Mouse (Mus musculus) midbrain, embryonic 16.5 days (tissue): ENCODE data around the gene Uba7. TPM values are rescaled to one million over a fixed set of nuclear protein-coding genes. Genes with fewer than 3 reads are reported as not detected.

Experiments used
- ATAC-seq: fragments of 200-750 bp; cut with Nextera tagmentation; 2 replicates; pipeline ENCODE4 v1.8.0; 2017; ENCODE audit warnings: moderate TSS enrichment
- H3K27ac ChIP-seq: fragments of 300-500 bp; sonication (generic); 2 replicates; pipeline ENCODE4 v1.5.1; 2014; ENCODE audit warnings: mild to moderate bottlenecking, low read length, mixed read lengths
- H3K27me3 ChIP-seq: fragments of 300-500 bp; sonication (generic); 2 replicates; pipeline ENCODE4 v1.6.1; 2014; ENCODE audit warnings: low read depth, low read length, mixed read lengths; ENCODE audit not compliant: control insufficient read depth, insufficient read depth
- H3K36me3 ChIP-seq: fragments of 300-500 bp; sonication (generic); 2 replicates; pipeline ENCODE4 v1.6.1; 2014; ENCODE audit warnings: mild to moderate bottlenecking, low read length, moderate library complexity, mixed read lengths; ENCODE audit not compliant: control insufficient read depth, insufficient read depth
- H3K4me1 ChIP-seq: fragments of 300-500 bp; sonication (generic); 2 replicates; pipeline ENCODE4 v1.6.1; 2014; ENCODE audit warnings: mild to moderate bottlenecking, low read length, mixed read lengths; ENCODE audit not compliant: control insufficient read depth, insufficient read depth
- H3K4me2 ChIP-seq: fragments of 300-500 bp; sonication (generic); 2 replicates; pipeline ENCODE4 v1.6.1; 2014; ENCODE audit warnings: mild to moderate bottlenecking, low read length, mixed read lengths
- H3K4me3 ChIP-seq: fragments of 300-500 bp; sonication (generic); 2 replicates; pipeline ENCODE4 v1.5.1; 2014; ENCODE audit warnings: low read depth, mild to moderate bottlenecking, low read length, moderate library complexity, mixed read lengths
- H3K9ac ChIP-seq: fragments of 300-500 bp; sonication (generic); 2 replicates; pipeline ENCODE4 v1.6.1; 2014; ENCODE audit warnings: low read depth, low read length, mixed read lengths
- H3K9me3 ChIP-seq: fragments of 300-500 bp; sonication (generic); replicated peaks from 2 replicates; pipeline ENCODE4 v1.6.1; 2014; ENCODE audit warnings: mild to moderate bottlenecking, low read length, mixed read lengths; ENCODE audit not compliant: control insufficient read depth, poor library complexity, severe bottlenecking
- WGBS: fragments of 180-500 bp; shearing (Covaris S2); extraction: QIAGEN DNeasy Blood & Tissue Kit; methylation state at CpG from one replicate; pipeline ENCODE4 v1.1.7; 2014; 5-methylcytosine and 5-hydroxymethylcytosine counted together
- polyA plus RNA-seq: library from polyadenylated mRNA; unstranded; fragments of >200 nt; fragmentation: Nextera tagmentation; extraction: Ambion mirVana; gene quantifications from 2 replicates; pipeline ENCODE4 v1.2.1, GENCODE M21; 2015

Gene Uba7
- 3.7 and 4.7 TPM in 2 replicates for polyA plus RNA-seq

- no peak within 1 kb of the TSS for H3K27ac ChIP-seq
- H3K36me3 ChIP-seq = 0 out of 2 replicates have a peak, but pooled peaks cover 2% of the 10 kb centered on the region
- H3K4me3 ChIP-seq = no peak within 1 kb of the TSS
- no peaks in the 10 kb centered on the region for H3K9me3 ChIP-seq
- no peaks in the 10 kb centered on the region for H3K4me1 ChIP-seq
- no peak within 1 kb of the TSS for H3K4me2 ChIP-seq
- 73% methylated on average over 12 of the region's 12 CpGs for WGBS
- no peak for ATAC-seq
- H3K9ac ChIP-seq = no peak within 1 kb of the TSS
- no peaks in the 10 kb centered on the region for H3K27me3 ChIP-seq
Measured at GRCm38 (mm10) chr9:107975399-107976386, at the start of gene Uba7. Uba7 (plus strand) TSS chr9:107975505.

GRCm38 (mm10) chr9:107926920-107927420, 48.3 kb upstream of the Uba7 start:
- Histone ChIP-seq H3K27me3 (no peaks in the 10 kb centered on the region), H3K27ac (no peak overlapping the region), H3K9me3 (no peaks in the 10 kb centered on the region), H3K4me2 (no peak overlapping the region), H3K4me1 (peaks cover 18% of the 10 kb centered on the region), H3K4me3 (no peak overlapping the region), H3K9ac (no peak overlapping the region), H3K36me3 (no peaks in the 10 kb centered on the region)
- ATAC-seq = no peak
- 69% methylated on average over 9 of the region's 9 CpGs for WGBS

- Histone ChIP-seq H3K9ac (no peak overlapping the region), H3K9me3 (no peaks in the 10 kb centered on the region), H3K27me3 (no peaks in the 10 kb centered on the region), H3K4me3 (no peak overlapping the region), H3K4me1 (peaks cover 18% of the 10 kb centered on the region), H3K4me2 (no peak overlapping the region), H3K36me3 (no peaks in the 10 kb centered on the region), H3K27ac (no peak overlapping the region)
- WGBS = 92% methylated on average over 5 of the region's 5 CpGs
- ATAC-seq = no peak
Measured at GRCm38 (mm10) chr9:107927749-107928148, 47.6 kb upstream of the Uba7 start.

DNA sequence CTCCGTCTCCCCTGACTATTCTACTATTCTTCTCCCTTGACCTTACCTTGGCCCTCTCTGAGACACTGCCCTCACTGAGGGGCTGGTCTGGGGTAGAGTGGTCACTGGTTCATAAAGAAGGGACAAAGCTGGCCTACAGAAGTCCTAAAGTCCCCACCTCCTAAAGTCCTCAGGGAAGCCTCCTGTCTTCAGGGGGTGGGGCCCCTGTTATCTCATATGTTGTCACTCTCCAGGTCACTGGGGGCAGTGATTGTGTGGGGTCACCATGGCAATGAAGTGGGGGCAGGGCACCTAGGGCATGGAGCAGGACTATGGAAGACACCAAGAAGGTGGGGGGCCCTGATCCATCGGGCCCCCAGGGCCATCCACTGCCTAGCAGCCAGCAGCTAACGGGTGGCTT, 47.1 kb upstream of the Uba7 start, which contains the start of gene Actl11:
Actl11 (plus strand) TSS at position 301 of the 400 bp plus-strand sequence.
- no peaks in the 10 kb centered on the region for H3K27me3 ChIP-seq
- no peak within 1 kb of the TSS for H3K4me2 ChIP-seq
- 72% methylated on average over 3 of the region's 3 CpGs for WGBS
- H3K9me3 ChIP-seq = no peaks in the 10 kb centered on the region
- no peaks in the 10 kb centered on the region for H3K36me3 ChIP-seq
- no peak for ATAC-seq
- peaks cover 18% of the 10 kb centered on the region for H3K4me1 ChIP-seq
- no peak within 1 kb of the TSS for H3K4me3 ChIP-seq
- no peak within 1 kb of the TSS for H3K27ac ChIP-seq
- H3K9ac ChIP-seq = no peak within 1 kb of the TSS

DNA sequence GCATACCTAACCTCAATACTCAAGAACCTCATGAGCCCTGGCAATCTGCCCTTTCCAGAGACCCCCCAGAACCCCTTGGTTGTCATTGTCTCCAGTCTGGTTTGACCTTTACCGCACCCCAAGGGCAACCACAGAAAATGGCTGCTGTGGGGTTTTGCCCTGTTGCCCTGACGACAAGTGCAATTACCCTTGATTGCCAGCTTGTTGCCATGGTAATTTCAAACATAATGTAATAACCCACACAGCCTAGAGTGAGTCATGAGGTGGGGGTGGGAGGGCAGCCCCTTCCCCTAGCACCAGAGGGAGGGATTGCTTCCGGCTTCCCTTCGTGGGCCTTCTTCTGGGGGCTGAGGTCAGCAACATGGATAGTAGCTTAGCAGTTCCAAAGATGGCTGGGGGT, 43.1 kb upstream of the Uba7 start:
- H3K9me3 ChIP-seq = no peaks in the 10 kb centered on the region
- H3K27me3 ChIP-seq = no peaks in the 10 kb centered on the region
- no peaks in the 10 kb centered on the region for H3K36me3 ChIP-seq
- ATAC-seq = no peak
- no peak overlapping the region for H3K4me2 ChIP-seq
- H3K9ac ChIP-seq = no peak overlapping the region
- no peak overlapping the region for H3K27ac ChIP-seq
- H3K4me1 ChIP-seq = peaks cover 10% of the 10 kb centered on the region
- WGBS = 71% methylated on average over 4 of the region's 4 CpGs
- H3K4me3 ChIP-seq = no peak overlapping the region

DNA sequence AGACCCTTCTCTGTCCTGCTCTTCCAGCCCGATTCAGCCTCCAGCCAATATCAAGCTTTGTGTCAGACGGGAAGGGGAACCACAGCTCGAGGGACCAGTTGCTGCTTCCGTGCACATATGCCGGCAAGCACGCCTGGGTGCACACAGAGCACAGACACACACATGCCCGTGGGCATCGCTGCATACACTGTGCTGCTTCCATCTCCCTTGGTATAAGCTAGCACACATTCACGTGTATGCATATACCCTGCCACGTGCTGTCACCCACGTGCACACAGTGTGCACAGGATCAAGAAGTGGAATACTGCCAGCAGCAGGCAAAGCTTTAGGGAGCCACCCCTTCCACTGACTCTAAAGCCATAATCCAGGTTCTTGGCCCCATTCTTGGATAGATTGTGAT, 41.2 kb upstream of the Uba7 start:
- Histone ChIP-seq H3K9ac (no peak overlapping the region), H3K4me2 (no peak overlapping the region), H3K27me3 (no peaks in the 10 kb centered on the region), H3K9me3 (no peaks in the 10 kb centered on the region), H3K4me3 (no peak overlapping the region), H3K27ac (no peak overlapping the region), H3K4me1 (peaks cover 12% of the 10 kb centered on the region), H3K36me3 (no peaks in the 10 kb centered on the region)
- WGBS = 84% methylated on average over 11 of the region's 11 CpGs
- ATAC-seq = no peak

GRCm38 (mm10) chr9:107935374-107935773, 39.9 kb upstream of the Uba7 start, which contains the start of gene Camkv:
Camkv (plus strand) TSS chr9:107935674.
- H3K9me3 ChIP-seq = no peaks in the 10 kb centered on the region
- H3K4me2 ChIP-seq = peak within 1 kb of the TSS; percentile 81
- peak within 1 kb of the TSS; percentile 76 for H3K9ac ChIP-seq
- peak within 1 kb of the TSS; percentile 58 for H3K27ac ChIP-seq
- ATAC-seq = no peak
- peaks cover 12% of the 10 kb centered on the region for H3K4me1 ChIP-seq
- no peaks in the 10 kb centered on the region for H3K36me3 ChIP-seq
- H3K4me3 ChIP-seq = peak within 1 kb of the TSS; percentile 65
- no peaks in the 10 kb centered on the region for H3K27me3 ChIP-seq
- 3% methylated on average over 3 of the region's 3 CpGs for WGBS

DNA sequence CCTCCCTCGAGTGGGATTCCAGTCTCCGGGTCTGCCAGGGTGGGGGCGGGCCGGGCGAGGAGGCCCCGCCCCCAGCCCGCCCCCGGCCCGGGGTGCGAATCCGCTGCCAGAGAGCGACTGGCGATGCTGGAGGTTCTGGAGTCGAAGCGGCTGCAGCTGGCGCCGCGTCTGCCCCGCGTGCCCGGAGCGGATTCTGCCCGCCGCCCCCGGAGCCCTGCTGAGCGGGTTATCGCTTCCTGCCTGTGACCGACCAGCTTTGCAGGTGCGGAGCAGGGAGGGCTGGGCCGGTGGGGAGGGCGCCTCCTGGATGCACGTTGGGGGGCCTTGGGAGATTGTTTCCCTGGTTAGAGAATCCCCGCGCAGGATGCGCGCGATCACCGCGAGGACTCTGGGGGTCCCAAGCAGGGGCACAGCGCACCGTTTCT, 39.5 kb upstream of the Uba7 start:
- Histone ChIP-seq H3K27me3 (no peaks in the 10 kb centered on the region), H3K4me2 (peak overlapping the region; percentile 81), H3K27ac (peak overlapping the region; percentile 58), H3K36me3 (no peaks in the 10 kb centered on the region), H3K4me3 (peak overlapping the region; percentile 65), H3K4me1 (peaks cover 12% of the 10 kb centered on the region), H3K9ac (peak overlapping the region; percentile 76), H3K9me3 (no peaks in the 10 kb centered on the region)
- WGBS = under 1% methylated on average over 40 of the region's 41 CpGs
- ATAC-seq = peak; percentile 59
